Mouse (Mus musculus) myocyte (in vitro differentiated cells): ENCODE measurements around the gene Zmynd15. TPM values are rescaled to one million over a fixed set of nuclear protein-coding genes. Genes with fewer than 3 reads are reported as not detected.

Experiments
- H3K27me3 ChIP-seq: one replicate; pipeline ENCODE4 v1.6.1; 2011; ENCODE audit not compliant: control insufficient read depth, insufficient read depth, insufficient read length
- H3K36me3 ChIP-seq: one replicate; pipeline ENCODE4 v1.6.1; 2011; ENCODE audit not compliant: control insufficient read depth, insufficient read depth
- H3K4me2 ChIP-seq: one replicate; pipeline ENCODE4 v1.6.1; 2011; ENCODE audit warnings: low read depth, control low read depth
- H3K4me3 ChIP-seq: one replicate; pipeline ENCODE4 v1.5.1; 2011; ENCODE audit warnings: mild to moderate bottlenecking, control low read depth, moderate library complexity
- H3K79me2 ChIP-seq: one replicate; pipeline ENCODE4 v1.6.1; 2011; ENCODE audit not compliant: control insufficient read depth, insufficient read depth
- H3ac ChIP-seq: one replicate; pipeline ENCODE4 v1.6.1; 2011; ENCODE audit not compliant: control insufficient read depth, insufficient read length
- CEBPB ChIP-seq: IDR thresholded peaks from 2 replicates; pipeline ENCODE4 v1.6.1; 2011; ENCODE audit warnings: mild to moderate bottlenecking, moderate library complexity; ENCODE audit not compliant: poor library complexity, insufficient read depth, severe bottlenecking
- E2F4 ChIP-seq: IDR thresholded peaks from one replicate; pipeline ENCODE4 v1.6.1; 2011; ENCODE audit warnings: mild to moderate bottlenecking, control low read depth, moderate library complexity; ENCODE audit not compliant: insufficient read depth
- MAX ChIP-seq: IDR thresholded peaks from one replicate; pipeline ENCODE4 v1.6.1; 2011; ENCODE audit warnings: low read depth, mild to moderate bottlenecking, control low read depth
- MYOD1 ChIP-seq, 3 experiments: IDR thresholded peaks; one replicate each; pipeline ENCODE4 v1.6.1; 2011; ENCODE audit warnings: control low read depth in 2 of 3, low read depth in 2 of 3, mild to moderate bottlenecking in 2 of 3, moderate library complexity in 1 of 3; ENCODE audit not compliant: insufficient read length in 2 of 3, control insufficient read depth in 1 of 3
- MYOG ChIP-seq, 3 experiments: IDR thresholded peaks; one replicate each; pipeline ENCODE4 v1.6.1; 2011; ENCODE audit warnings: control low read depth in 2 of 3, low read depth in 2 of 3, mild to moderate bottlenecking in 2 of 3; ENCODE audit not compliant: insufficient read length in 2 of 3, control insufficient read depth in 1 of 3, insufficient read depth in 1 of 3
- POLR2A ChIP-seq: IDR thresholded peaks from one replicate; pipeline ENCODE4 v1.6.1; 2011; ENCODE audit warnings: low read depth, mild to moderate bottlenecking, control low read depth, moderate library complexity; ENCODE audit not compliant: insufficient read length
- POLR2AphosphoS2 ChIP-seq: IDR thresholded peaks from one replicate; pipeline ENCODE4 v1.6.1; 2011; ENCODE audit warnings: low read depth, control low read depth; ENCODE audit not compliant: insufficient read length
- REST ChIP-seq: IDR thresholded peaks from one replicate; pipeline ENCODE4 v1.6.1; 2011; ENCODE audit warnings: mild to moderate bottlenecking, control low read depth, moderate library complexity; ENCODE audit not compliant: insufficient read depth, insufficient read length
- SRF ChIP-seq: IDR thresholded peaks from one replicate; pipeline ENCODE4 v1.6.1; 2011; ENCODE audit warnings: low read depth; ENCODE audit not compliant: control insufficient read depth, insufficient read length
- TCF12 ChIP-seq: IDR thresholded peaks from one replicate; pipeline ENCODE4 v1.6.1; 2011; ENCODE audit warnings: mild to moderate bottlenecking, control low read depth; ENCODE audit not compliant: poor library complexity, insufficient read depth, severe bottlenecking
- TCF3 ChIP-seq: IDR thresholded peaks from one replicate; pipeline ENCODE4 v1.6.1; 2011; ENCODE audit warnings: low read depth, control low read depth; ENCODE audit not compliant: insufficient read length
- USF1 ChIP-seq: IDR thresholded peaks from one replicate; pipeline ENCODE4 v1.6.1; 2011; ENCODE audit warnings: low read depth, mild to moderate bottlenecking, control low read depth, moderate library complexity
- polyA plus RNA-seq: library from polyadenylated mRNA; unstranded; fragments of >200 nt; fragmentation: generic; extraction: Trizol; gene quantifications from one replicate; pipeline ENCODE4 v1.2.1, GENCODE M21; 2012; ENCODE audit warnings: missing spikeins

Zmynd15 gene
- polyA plus RNA-seq, 1 experiment, result not detected

- Histone ChIP-seq H3K79me2 (peaks cover 4% of the 10 kb centered on the region), H3K4me3 (no peak overlapping the region), H3K27me3 (no peaks in the 10 kb centered on the region), H3K4me2 (no peak overlapping the region), H3ac (no peak overlapping the region), H3K36me3 (peaks cover 7% of the 10 kb centered on the region)
- TF ChIP-seq E2F4 (no peak), CEBPB (no peak), TCF12 (no peak), TCF3 (no peak), MYOD1 (IDR thresholded peaks at IDR 0.05; ENCODE audit: control insufficient read depth in 1 of 3, insufficient read length in 2 of 3, low read depth in 2 of 3) (no peak), USF1 (no peak), POLR2AphosphoS2 (no peak), POLR2A (no peak), REST (no peak), MYOG (IDR thresholded peaks at IDR 0.05; ENCODE audit: control insufficient read depth in 1 of 3, insufficient read depth in 1 of 3, insufficient read length in 2 of 3, low read depth in 2 of 3) (no peak), MAX (no peak), SRF (no peak)
Observed at GRCm38 (mm10) chr11:70438728-70439374, 20.4 kb upstream of the Zmynd15 start.

- Histone ChIP-seq H3K36me3 (peaks cover 7% of the 10 kb centered on the region), H3K4me3 (no peak overlapping the region), H3K4me2 (no peak overlapping the region), H3K27me3 (no peaks in the 10 kb centered on the region), H3K79me2 (no peaks in the 10 kb centered on the region), H3ac (no peak overlapping the region)
- TF ChIP-seq USF1 (no peak), MYOG (IDR thresholded peaks at IDR 0.05; ENCODE audit: control insufficient read depth in 1 of 3, insufficient read depth in 1 of 3, insufficient read length in 2 of 3, low read depth in 2 of 3) (no peak), TCF12 (no peak), CEBPB (no peak), TCF3 (no peak), MYOD1 (IDR thresholded peaks at IDR 0.05; ENCODE audit: control insufficient read depth in 1 of 3, insufficient read length in 2 of 3, low read depth in 2 of 3) (no peak), POLR2A (no peak), E2F4 (no peak)
Observed at GRCm38 (mm10) chr11:70440637-70441036, 18.6 kb upstream of the Zmynd15 start.

- H3K36me3 ChIP-seq, result peaks cover 7% of the 10 kb centered on the region
- H3K4me3 ChIP-seq, result no peak overlapping the region
- TF ChIP-seq TCF3 (no peak), MAX (no peak), POLR2A (no peak), SRF (no peak), REST (no peak)
- no peak overlapping the region for H3ac ChIP-seq
- no peaks in the 10 kb centered on the region for H3K79me2 ChIP-seq
- H3K27me3 ChIP-seq, result no peaks in the 10 kb centered on the region
- H3K4me2 ChIP-seq, result no peak overlapping the region
Observed at GRCm38 (mm10) chr11:70441882-70442281, 17.4 kb upstream of the Zmynd15 start.

GRCm38 (mm10) chr11:70443964-70444363 is 15.3 kb upstream of the Zmynd15 start:
- TF ChIP-seq E2F4, result no peak
- no peak for TF ChIP-seq MYOG (IDR thresholded peaks at IDR 0.05; ENCODE audit: control insufficient read depth in 1 of 3, insufficient read depth in 1 of 3, insufficient read length in 2 of 3, low read depth in 2 of 3)
- no peak for TF ChIP-seq USF1
- TF ChIP-seq REST, result no peak
- no peak for TF ChIP-seq MYOD1 (IDR thresholded peaks at IDR 0.05; ENCODE audit: control insufficient read depth in 1 of 3, insufficient read length in 2 of 3, low read depth in 2 of 3)
- no peak for TF ChIP-seq POLR2AphosphoS2
- no peak for TF ChIP-seq MAX
- no peak for TF ChIP-seq TCF12
- TF ChIP-seq SRF, result no peak
- TF ChIP-seq POLR2A, result no peak
- no peak for TF ChIP-seq TCF3
- no peak for TF ChIP-seq CEBPB
- H3ac ChIP-seq, result no peak overlapping the region
- H3K4me2 ChIP-seq, result no peak overlapping the region
- H3K4me3 ChIP-seq, result no peak overlapping the region
- H3K27me3 ChIP-seq, result no peaks in the 10 kb centered on the region
- H3K79me2 ChIP-seq, result no peaks in the 10 kb centered on the region
- peaks cover 4% of the 10 kb centered on the region for H3K36me3 ChIP-seq

DNA sequence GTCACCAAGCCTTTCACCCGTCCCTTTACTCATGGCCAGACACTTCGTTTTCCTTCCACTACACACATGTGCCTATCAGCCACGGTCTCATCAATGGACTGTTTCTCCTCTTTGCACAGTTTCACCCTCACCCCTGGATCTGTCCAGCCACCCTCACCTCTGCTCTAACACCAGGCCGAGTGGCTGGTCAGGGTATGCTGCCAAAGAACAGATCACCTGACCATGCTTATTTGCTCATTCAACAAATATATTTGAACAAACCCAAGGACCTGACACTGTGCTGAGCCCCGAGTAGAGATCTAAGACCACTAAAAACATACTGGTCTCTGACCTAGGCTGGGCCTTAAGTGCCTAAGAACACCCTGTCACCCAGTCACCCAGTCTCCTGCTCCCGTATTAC is 14.6 kb upstream of the Zmynd15 start:
- no peak overlapping the region for H3K4me2 ChIP-seq
- H3K79me2 ChIP-seq, result no peaks in the 10 kb centered on the region
- TF ChIP-seq SRF, result no peak
- no peaks in the 10 kb centered on the region for H3K27me3 ChIP-seq
- no peak overlapping the region for H3ac ChIP-seq
- peaks cover 4% of the 10 kb centered on the region for H3K36me3 ChIP-seq
- no peak overlapping the region for H3K4me3 ChIP-seq
